Mouse (Mus musculus) brain, adult 2 months (tissue): Measurements from ENCODE around the gene Olfr524.

Experiments used
- DNase-seq: peaks from one replicate; pipeline ENCODE4 v3.0.0; 2011; ENCODE audit warnings: low read depth, low spot score

The Olfr524 gene

GRCm38 (mm10) chr7:140205864-140206263 is at the start of gene Olfr524:
TSS of gene Olfr524 (minus strand) at chr7:140205964.
- no peak for DNase-seq

DNA sequence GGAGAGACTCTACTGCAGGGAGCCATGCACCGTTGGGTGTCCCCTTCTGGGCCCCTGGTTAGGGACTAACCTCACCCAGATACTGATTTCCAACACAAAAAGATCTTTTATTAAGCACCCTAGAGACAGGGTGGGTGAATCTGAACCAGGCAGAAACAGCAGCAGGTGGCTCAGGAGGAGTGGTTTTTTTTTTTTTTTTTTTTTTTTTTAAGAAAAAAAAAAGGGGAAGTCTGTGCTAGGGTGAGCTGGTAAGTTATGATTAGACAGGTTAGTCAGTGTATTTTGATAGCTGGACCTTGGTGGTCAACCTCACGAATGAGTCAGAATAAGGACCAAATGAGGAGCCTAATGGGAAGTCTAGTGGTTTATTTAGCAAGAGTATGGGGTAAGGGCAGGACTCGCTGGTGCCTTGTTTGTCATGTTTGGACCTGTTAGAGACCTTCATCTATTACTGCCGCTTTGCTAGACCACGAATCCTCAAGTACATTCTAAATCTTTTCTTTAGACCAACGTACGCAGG is 48.1 kb upstream of the Olfr524 start:
- DNase-seq = no peak

DNA sequence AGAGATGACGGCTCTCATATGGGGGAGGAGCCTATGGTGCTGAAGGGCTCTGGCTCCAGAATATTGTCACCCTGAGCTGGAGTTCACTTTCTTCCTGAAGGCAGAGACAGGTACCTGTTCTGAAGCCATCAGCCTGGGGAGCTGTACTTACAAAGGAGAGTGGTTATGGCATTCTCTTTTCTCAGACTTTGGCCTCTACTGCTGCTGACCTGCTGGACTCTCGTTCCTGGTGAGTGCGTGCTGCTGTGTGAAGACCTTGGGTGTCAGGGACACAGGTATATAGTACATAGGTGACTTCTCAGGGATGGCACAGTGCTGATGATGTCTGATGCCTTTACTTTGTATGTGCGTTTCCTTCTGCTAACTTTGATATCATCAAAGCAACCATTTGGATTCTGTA is 41.5 kb upstream of the Olfr524 start, which contains the start of gene 5830411N06Rik:
Gene 5830411N06Rik, plus strand, starts transcription at position 69 of the 400 bp plus-strand sequence.
- no peak for DNase-seq

DNA sequence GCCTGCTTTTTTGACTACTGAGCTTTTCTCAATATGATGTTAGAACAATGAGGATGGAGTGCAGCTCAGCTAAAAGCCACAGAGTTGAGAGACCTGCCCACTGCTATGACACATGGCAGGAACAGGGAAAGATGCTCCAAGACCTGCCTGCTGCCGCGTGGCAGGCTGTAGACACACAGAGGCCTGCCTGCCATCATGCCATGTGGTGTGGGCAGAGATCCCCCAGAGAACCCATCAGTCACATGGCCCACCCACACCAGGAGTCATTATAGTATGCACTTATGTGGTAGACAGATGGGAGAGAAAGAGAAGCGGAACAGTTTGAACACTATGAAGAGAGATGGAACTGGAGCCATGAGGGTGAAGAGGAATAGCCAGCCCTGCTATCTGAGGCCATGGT is 27.9 kb upstream of the Olfr524 start:
- DNase-seq = peak; percentile 51

GRCm38 (mm10) chr7:140231026-140231425 is 25.3 kb upstream of the Olfr524 start:
- DNase-seq = no peak

- DNase-seq = no peak
Observed at GRCm38 (mm10) chr7:140228476-140228875, 22.7 kb upstream of the Olfr524 start.

GRCm38 (mm10) chr7:140224209-140224608 is 18.4 kb upstream of the Olfr524 start:
- no peak for DNase-seq

- DNase-seq = no peak
Observed at GRCm38 (mm10) chr7:140220375-140220774, 14.6 kb upstream of the Olfr524 start.

GRCm38 (mm10) chr7:140219268-140219667 is 13.5 kb upstream of the Olfr524 start:
- no peak for DNase-seq

- no peak for DNase-seq
Observed at GRCm38 (mm10) chr7:140217967-140218366, 12.2 kb upstream of the Olfr524 start, which contains the start of gene Cd163l1. TSS of gene Cd163l1 (plus strand) at chr7:140218267.

DNA sequence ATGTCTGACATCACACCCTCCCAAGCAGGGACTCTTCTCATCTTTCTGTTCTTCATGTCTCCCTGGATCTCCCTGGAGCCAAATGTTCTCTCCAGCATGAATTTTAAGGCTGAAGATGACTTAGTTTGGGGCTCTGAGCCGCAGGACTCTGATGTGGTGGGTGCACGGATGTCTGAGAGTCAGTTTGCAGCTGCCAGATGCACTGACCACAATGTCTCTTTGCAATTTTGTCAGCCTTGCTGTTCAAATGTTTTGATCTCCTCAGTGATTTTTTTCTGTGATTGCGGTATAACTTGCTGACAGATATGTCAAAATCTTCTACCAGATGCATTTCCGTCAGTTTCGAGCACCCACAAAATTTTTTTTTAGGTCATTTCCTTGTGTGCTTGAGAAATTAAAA is 8.1 kb upstream of the Olfr524 start:
- DNase-seq = no peak

GRCm38 (mm10) chr7:140208677-140209076 is 2.9 kb upstream of the Olfr524 start:
- DNase-seq = no peak

DNA sequence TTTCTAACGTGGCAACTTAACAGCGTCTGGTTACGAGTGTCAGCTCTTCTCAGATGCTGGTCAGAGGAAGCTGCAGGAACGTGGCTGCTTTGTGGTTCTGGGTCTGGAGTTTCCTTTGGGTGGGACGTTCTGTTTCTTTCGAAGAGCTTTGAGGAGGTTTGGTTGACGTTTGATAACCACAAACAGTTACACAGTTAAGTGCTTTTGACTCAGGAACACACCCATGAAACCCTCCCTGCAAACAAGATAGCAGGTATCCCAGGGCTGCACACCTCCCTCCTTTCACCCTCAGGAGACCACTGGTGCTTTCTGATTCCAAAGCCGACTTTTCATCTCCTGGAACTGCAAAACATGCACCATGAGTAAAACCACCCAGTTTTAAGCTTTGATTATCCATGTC is 2.4 kb upstream of the Olfr524 start:
- DNase-seq = no peak

- no peak for DNase-seq
Observed at GRCm38 (mm10) chr7:140206904-140207303, 1.1 kb upstream of the Olfr524 start.

- DNase-seq = no peak
Observed at GRCm38 (mm10) chr7:140201090-140201489, 4.7 kb downstream of the Olfr524 start.

- DNase-seq = no peak
Observed at GRCm38 (mm10) chr7:140196002-140196401, 9.8 kb downstream of the Olfr524 start.

DNA sequence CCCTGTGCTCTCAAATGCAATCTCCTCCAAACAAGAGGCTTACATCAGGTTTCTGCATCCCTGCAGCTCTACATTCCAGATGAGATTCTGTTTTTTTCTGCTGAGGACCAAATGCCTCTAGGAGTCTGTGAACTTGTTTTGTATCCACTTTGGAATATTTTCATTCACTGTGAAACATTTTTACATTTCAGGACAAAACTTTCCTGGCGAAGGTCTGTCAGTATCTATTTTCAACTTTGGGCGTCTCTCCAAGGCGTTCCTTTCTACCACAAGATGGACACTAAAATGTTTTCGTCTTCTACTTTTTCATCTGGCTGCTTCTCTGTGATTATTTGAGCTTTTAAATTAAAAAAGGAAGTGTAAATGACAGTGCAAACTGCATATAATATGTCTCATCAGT is 11.7 kb downstream of the Olfr524 start:
- DNase-seq = peak; percentile 68

- no peak for DNase-seq
Observed at GRCm38 (mm10) chr7:140192851-140193250, 12.9 kb downstream of the Olfr524 start.

DNA sequence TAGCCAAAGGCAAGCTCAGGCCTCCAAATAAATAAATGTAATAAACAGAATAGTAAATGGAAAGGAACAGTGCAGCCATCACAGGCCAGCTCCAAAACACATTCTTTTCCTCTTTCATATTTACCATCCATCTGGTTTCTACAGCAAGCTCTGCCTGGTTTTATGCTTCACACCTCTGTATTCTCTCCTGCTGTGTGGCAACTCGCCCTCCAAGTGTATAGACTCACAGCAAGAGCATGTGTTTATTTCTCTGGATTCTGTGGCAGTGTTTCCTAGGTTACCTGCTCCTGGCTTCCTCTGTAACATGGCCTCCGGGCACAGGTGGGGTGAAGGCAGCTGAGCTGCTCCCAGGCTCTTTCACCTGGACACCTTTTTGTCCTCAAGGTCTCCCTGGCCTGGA is 13.3 kb downstream of the Olfr524 start:
- peak; percentile 51 for DNase-seq

GRCm38 (mm10) chr7:140190435-140190834 is 15.3 kb downstream of the Olfr524 start:
- DNase-seq = no peak

DNA sequence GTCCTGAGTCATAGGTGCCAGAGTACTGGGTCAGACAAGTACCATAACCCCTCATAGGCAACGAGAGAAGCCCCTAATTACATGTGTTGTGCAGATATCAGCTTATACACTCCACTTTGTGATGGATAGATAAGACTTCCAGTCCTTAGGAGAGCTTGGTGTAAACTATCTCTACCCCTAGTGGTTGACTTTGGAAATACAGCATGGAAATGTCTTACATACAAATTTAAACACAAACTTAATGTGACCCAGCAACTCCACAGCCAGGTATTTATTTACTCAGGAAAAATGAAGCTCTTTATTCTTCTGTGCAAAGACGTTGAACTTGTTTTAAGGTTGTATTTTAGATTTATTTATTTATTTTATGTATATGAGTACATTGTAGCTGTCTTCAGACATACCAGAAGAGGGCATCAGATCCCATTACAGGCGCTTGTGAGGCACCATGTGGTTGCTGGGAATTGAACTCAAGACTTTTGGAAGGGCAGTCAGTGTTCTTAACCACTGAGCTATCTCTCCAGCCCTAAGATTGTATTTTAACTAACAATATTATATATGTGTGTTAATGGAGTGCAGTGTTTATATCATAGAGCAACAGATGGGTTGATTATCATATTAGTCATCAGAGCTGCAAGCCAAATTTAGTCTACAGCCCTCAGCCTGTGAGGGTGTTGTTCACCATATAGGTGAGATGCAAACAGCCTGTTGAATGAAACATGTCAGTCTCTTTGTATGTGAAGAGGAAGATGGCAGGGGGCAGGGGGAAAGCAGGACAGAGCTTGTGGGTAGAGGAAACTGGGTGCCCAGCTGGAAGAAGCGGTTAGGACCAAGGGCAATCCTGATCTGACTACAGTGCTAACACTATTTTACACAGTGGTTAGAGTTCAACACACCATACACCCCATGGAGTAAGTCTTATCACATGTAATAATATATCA is 17.1 kb downstream of the Olfr524 start:
- DNase-seq = peak; percentile 67

DNA sequence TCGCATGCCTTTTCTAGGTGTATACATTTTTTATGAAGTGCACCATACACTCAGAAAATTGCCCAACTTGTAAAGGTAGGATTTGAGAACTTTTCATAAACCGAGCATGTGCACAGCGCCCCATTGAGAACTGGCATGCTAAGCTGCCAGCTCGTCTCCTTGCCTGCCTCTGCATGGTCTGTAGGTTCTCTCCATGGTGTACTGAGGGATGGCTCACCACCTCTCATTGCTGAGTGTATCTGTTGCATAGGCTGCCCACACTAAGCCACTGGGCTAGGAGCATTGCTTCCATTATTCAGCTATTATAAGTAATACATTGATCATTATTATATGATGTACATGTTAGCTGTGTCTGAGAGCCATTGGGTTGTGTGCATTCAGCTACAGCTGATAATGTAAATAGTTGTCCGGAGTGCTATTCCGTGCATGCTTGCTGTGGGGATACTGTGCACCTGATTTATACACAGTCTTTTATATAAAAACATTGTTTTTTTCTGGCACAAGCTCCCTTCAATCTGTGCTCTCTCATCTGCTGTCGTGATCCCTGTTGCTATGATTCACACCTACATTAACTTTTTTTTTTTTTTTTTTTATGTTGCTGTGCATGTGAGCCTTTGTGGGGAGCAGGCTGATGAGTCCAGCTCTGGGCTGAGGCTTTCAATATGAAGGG is 17.9 kb downstream of the Olfr524 start:
- DNase-seq = peak; percentile 52
